Mouse (Mus musculus) frontal cortex, postnatal 25 days (tissue): ENCODE measurements around the gene Pygl.
"Not testable (repeated sequence)": the region's sequence is repeated elsewhere in the genome, so short reads cannot be mapped to it uniquely, and the experiment has no call there.

Source experiments
- DNase-seq, 2 experiments: peaks; one replicate each; pipeline ENCODE4 v3.0.0; 2022; ENCODE audit warnings: low spot score in 2 of 2

Gene Pygl

GRCm38 (mm10) chr12:70227121-70227932, 4.0 kb downstream of the Pygl start:
- DNase-seq: no peak

DNA sequence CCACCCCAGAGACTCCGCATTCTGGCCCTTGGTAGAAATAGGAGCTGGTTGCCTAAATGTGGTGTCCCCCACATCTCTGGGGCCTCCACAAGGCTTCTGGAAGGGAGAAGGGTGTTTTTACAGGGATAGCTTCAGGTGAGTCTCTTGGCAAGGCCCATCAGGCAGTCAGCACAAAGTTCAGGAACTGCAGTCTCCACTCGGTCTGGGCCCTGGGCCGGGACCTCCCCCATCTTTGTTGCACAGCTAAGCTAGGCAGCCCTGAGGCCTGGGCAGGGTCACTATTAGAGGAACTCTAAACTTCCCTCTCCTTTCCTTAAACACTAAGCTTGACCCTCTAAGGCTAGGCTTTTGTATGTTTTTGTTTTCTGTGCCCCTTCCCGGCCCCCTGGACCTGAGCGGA, 4.6 kb downstream of the Pygl start:
- DNase-seq: no peak

- DNase-seq: no peak
These were observed 8.0 kb downstream of the Pygl start for GRCm38 (mm10) chr12:70223331-70223730.

DNA sequence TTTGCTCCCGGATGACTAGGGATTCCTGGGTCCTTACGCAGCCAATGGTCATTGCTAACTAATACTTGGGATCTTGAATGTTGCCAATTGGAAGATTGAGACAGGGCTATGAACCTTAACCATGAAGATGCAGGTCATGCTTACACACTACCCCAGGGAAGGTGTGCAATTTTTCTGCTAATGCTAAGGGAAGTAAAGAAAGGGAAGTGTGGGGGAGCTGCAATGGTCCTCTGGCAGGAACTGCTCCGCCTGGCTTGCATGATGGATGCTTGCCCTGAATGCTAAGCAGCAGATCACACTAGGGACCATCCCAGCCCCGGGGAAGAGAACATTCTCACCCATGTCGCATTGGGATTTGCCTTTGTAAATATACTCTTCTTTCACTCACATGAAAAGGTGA, 9.9 kb downstream of the Pygl start:
- no peak for DNase-seq

DNA sequence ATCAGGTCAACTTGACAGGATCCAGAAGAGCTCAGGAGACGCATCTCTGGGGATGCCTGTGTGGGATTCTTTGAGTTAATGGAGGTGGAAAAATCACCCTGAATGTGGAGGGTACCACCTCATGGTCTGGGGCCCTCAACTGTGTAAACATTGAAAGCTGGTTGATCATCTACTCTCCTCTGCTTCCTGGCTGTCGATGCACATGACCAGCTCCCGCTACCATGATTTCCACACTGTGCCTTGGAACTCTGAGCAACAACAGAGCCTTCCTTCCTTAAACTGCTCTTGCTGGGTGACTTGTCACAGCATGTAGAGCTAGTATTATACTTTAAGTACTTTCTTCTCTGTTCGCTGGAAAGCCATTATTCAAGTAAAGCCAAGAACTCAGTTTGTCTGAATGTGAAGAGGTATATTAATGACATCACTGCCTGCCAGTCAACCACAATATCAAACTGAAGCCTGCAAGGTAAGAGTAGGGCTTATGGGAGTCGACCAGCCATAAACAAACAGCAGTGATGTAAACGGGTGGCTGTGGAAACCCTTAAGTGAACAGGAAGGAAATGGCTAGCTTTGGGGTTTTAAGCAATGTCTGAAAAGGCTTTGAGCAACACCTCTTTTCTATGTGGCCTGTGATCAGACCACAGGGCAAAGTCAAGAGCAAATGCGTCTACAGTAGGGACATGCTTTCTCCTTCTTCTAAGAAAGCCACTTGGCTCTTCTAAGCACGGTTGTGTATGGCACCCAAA, 12.3 kb downstream of the Pygl start:
- no peak for DNase-seq

DNA sequence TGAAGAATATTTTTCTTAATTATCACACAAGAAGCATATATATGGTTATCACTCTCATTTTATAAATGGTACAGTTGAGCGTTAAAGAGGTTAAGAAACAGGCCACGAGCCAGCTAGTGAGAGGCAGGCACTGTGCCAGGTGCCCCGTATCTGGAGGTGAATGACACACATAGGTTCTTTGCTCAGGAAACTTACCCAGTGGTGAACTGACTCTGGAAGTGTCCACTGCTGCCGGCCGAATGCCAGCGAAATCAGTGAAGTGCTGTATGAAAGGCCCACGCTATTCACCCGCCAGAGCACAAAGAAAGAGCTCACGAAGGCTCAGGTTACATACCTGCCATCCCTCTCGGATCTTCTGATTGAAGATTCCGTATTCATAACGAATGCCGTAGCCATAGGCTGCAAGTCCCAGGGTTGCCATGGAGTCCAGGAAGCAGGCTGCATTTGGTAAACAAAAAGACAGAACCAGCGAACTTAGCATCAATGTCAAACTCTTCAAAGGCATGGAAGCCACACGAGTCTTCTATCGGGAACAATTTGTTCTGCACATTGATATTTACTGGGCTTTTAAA, 15.0 kb downstream of the Pygl start:
- no peak for DNase-seq

DNA sequence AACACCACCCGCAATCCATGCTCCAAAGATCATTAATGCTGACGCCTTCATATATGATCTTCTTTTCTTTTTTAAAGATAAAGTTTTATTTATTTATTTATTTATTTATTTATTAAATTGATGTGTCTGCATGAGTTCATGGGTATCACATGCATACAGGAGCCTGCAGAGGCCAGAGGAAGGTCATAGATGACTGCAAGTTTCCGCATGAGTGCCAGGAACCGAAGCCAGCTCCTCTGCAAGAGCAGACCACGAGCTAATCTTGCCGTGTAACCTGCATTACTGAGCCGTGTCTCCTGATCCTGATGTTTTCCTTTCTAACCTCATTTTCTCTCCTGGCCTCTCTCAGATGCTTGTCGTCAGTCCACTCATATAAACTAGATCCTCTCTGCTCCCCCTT, 17.0 kb downstream of the Pygl start:
- no peak for DNase-seq

DNA sequence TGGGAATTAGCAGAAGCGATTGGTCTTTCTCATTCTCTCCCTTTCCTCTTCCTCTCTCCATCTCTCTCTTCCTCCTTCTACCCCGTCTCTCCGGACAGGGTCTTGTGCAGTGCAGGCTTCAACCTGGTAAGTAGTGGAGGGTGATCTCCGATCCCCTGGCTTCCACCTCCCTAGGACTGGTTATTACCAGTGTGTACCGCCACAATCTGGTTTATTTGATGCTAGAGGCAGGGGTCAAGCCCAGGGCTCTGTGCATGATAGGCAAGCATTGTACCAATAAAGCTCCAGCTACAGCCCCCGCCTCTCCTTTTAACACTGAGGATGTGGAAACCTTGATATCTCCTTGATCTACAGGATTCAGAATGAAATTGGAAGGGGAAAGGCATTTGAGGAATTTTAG, 17.7 kb downstream of the Pygl start:
- DNase-seq: no peak

- no peak for DNase-seq
These were observed 18.8 kb downstream of the Pygl start for GRCm38 (mm10) chr12:70212501-70212900.

GRCm38 (mm10) chr12:70208214-70208613, 23.1 kb downstream of the Pygl start:
- no peak for DNase-seq

- DNase-seq: no peak
These were observed 26.9 kb downstream of the Pygl start for GRCm38 (mm10) chr12:70204433-70204832.

DNA sequence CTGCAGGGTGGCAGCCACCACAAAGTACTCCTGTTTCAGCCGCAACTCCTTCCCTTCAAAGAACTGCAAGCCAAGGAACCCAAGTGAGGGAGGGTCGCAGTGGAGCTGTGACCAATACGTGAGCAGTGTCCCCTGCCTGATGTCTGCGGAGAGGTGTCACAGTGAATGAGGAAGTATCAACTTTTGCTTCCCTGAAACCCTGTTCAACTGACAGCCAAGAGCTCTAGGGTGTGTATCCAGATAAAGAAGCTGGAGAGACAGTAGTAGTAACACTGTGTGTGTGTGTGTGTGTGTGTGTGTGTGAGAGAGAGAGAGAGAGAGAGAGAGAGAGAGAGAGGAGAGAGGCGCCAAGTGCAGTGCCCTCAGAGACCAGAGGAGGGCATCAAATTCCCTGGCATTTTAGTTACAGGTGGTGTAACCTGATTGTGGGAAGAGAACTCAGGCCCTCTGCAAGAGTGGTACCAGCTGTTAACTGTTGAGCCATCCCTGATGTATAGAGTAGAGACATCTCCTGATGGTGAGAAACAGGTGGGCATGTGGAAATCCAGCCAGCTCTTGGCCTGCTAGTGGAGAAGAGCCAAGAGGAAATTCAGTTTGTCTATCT, 29.3 kb downstream of the Pygl start:
- no peak for DNase-seq

GRCm38 (mm10) chr12:70196341-70196740, 34.9 kb downstream of the Pygl start:
- DNase-seq: no peak

GRCm38 (mm10) chr12:70195426-70195825, 35.9 kb downstream of the Pygl start:
- no peak for DNase-seq

- no peak for DNase-seq
These were observed 39.0 kb downstream of the Pygl start for GRCm38 (mm10) chr12:70192267-70192727.

- no peak for DNase-seq
These were observed 47.0 kb downstream of the Pygl start for GRCm38 (mm10) chr12:70184173-70184783.

DNA sequence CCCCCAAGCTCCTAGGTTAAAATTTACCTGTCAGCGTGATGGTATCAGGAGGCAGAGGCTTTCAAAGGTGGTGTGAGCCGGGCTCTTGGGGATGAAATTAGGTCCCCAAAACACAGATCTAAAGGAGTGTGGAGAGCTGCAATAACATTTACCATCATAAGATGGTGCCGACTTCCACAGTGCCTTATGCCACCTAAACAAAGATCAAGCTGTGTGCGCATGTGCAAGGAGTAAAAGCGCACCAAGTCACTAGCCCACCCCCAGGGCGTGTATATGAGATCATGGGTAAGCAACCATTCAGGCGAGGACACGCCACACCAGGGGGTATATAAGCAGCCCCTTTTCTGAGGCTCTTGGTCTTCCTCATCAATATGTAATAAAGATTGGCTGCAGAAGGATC, 47.8 kb downstream of the Pygl start:
- not testable (repeated sequence) for DNase-seq

GRCm38 (mm10) chr12:70169969-70170368, 61.3 kb downstream of the Pygl start:
- DNase-seq: no peak

GRCm38 (mm10) chr12:70167950-70168349, 63.3 kb downstream of the Pygl start:
- no peak for DNase-seq

DNA sequence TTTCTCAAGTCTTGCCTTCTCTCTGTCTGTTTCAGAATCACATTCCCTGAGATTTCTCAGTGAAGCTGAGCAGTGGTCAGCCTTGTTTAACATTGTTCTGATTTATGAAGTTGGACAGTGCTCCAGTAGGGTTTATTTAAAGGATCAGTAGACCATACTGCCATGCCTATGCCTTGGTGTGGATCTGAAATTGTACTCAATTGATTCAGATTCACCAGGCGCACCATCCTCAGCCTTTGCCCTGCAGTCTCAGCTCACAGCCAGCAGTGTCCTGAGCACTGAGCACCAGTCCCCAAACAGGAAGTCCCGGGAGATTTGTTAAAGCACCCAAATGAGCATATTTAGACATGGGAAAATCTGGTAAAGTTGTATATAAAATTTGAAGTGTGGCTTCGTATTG, 66.5 kb downstream of the Pygl start:
- no peak for DNase-seq

DNA sequence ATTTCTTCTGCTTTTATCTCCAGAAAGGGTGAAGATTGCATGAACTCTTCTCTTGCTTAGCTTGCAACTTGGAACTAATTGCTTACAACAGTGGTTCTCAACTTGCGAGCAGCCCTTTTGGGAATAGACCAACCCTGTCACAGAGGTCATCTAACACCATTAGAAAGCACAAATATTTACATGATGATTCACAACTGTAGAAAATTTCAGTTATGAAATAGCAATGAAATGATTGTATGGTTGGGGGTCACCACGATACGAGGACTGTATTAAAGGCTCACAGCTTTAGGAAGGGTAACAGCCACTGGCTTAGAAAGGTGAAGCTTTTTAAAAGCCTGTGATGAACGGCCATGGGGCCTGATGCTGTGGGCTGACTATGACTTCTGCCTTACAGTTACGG, 70.2 kb downstream of the Pygl start:
- no peak for DNase-seq
